Mouse (Mus musculus): ENCODE results near the gene Klk15. TPM values are rescaled to one million over a fixed set of nuclear protein-coding genes. Genes with fewer than 3 reads are reported as not detected.
"Not testable (repeated sequence)": the region's sequence is repeated elsewhere in the genome, so short reads cannot be mapped to it uniquely, and the experiment has no call there.

The Klk15 gene
- not detected for total RNA-seq (2022)

DNA sequence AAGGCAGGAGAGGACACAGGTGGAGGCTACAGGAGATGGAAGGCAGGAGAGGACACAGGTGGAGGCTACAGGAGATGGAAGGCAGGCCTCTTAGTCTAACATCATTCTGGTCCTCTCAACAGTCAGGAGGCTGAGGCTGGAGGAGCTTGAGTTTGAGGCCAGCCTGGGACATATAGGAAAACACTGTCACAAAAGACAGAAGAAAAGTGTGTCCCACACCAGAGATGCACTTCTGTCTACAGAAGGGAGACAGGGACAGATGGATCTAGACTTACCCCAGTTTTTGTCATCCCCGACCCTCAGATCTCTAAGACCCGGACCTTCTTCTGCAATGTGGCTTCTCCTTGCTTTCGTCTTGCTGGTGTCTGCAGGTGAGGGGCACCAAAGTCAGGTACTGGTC, at the start of gene Klk15:
Gene Klk15, plus strand, starts transcription at position 301 of the 400 bp plus-strand sequence.
- DNase-seq (ENCODE audit: low spot score in 2 of 2), result no peak

DNA sequence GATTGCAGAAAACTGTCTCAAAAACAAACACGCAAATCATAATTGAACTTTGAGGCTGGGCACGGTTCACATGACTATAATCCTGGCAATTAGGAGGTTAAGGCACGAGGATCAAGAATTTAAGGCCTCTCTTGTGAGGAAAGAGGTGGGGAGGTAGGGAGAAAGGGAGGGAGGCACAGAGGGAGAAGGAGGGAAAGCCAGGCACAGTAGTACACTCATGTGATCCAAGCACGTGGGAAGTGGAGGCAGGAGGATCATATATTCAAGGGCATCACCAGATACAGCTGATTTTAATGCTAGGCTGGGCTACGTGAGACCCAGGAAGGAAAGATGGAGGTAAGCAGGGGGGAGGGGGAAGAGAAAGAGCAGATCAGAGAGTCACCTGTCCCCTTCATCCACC, 42.2 kb upstream of the Klk15 start:
- DNase-seq (ENCODE audit: low spot score in 2 of 2), result no peak

GRCm38 (mm10) chr7:43891788-43892187, 41.8 kb upstream of the Klk15 start:
- no peak for DNase-seq (ENCODE audit: low spot score in 2 of 2)

DNA sequence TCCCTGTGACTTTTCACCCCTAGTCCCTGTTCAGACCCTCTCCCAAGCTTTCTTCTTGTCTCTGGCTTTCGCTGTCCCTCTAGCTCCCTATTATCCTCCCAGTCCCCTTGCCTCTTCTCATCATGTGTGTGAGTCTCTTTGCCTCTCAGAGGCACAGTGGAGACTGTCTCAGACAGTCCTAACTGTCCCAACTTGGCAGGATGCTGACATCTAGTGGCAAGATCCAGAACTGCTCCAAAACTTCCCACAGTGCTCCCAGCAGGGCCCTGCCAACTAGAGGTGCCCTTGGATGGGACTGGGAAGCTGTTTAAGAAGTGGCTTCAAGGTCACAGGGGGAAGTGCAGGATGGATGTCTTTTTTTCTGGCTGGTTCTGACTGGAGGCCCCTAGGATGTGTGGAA, 38.7 kb upstream of the Klk15 start:
- peak; percentile 46 to 86 for DNase-seq (ENCODE audit: low spot score in 2 of 2)

DNA sequence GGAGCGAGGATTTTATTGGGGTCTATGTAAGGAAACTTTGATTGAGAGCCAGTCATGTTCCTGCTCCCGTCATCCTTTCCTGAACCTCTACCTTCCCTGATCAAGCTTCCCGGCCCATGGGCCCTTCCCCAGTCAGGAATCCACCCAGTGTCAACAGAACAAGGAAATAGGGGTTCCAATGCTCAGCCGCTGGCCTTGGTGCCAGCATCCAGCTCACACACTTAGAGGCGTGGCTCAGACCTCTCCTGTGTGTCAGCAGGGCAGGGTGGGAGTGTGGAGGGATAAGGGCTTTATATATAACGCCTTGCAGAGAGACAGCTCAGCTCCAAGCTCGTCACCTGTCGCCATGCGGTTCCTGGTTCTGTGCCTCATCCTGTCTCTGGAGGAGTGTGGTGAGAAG, 18.7 kb upstream of the Klk15 start:
- DNase-seq (ENCODE audit: low spot score in 2 of 2), result no peak

DNA sequence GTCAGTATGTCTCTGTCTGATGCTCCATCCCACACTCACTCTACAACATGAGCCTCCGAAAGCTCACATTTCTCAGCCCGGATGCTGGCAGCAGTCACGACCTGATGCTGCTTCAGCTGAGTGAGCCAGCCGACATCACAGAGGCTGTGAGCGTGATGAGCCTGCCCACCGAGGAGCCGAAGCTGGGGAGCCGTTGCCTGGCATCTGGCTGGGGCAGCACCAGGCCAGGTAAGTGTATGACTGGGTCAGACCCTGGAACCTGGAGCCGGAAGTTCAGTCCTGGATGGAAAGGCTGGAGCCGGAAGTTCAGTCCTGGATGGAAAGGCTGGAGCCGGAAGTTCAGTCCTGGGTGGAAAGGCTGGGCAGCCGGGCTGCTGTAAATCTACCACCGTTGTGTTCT, 15.1 kb upstream of the Klk15 start:
- no peak for DNase-seq (ENCODE audit: low spot score in 2 of 2)

- DNase-seq (ENCODE audit: low spot score in 2 of 2), result no peak
Observed at GRCm38 (mm10) chr7:43918871-43919270, 14.7 kb upstream of the Klk15 start.

- peak; percentile 23 to 34 for DNase-seq (ENCODE audit: low spot score in 2 of 2)
Observed at GRCm38 (mm10) chr7:43919559-43920451, 13.7 kb upstream of the Klk15 start.

DNA sequence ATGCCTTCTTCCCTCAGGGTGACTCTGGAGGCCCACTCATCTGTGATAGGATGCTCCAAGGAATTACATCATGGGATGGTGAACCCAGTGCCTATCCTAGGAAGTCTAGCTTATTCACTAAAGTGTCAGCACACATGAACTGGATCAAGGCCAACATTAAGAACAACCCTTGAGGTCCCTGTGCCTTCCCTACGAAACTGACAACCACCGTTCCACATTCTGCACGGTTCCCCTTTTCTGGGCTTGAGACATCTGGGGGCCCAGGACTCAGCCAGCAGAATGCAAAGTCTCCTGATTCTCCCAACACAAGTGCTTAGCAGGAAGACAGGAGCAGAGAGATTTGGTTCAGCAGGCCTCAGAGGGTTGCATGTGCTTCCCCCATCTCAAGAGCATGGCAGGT, 13.0 kb upstream of the Klk15 start:
- DNase-seq (ENCODE audit: low spot score in 2 of 2), result no peak

GRCm38 (mm10) chr7:43921087-43921486, 12.5 kb upstream of the Klk15 start:
- DNase-seq (ENCODE audit: low spot score in 2 of 2), result no peak

DNA sequence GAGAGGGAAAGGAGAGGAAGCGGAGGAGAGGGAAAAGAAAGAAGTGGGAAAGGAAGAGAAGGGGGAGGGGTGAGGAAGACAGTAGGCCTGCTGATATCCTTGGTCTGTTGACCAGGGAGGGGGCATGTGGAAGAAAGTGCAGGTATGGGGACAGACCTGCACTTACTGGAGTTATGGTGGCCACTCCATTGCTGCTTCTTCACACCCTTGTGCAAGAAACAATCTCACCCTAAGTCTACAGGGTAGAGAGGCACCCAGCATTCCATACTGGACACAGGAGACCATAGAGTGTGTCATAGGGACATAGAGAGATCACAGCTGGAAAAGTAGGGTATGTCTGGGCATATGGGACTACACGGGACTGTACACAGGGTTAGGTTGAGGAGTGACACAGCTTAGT, 11.6 kb upstream of the Klk15 start:
- DNase-seq (ENCODE audit: low spot score in 2 of 2), result no peak

DNA sequence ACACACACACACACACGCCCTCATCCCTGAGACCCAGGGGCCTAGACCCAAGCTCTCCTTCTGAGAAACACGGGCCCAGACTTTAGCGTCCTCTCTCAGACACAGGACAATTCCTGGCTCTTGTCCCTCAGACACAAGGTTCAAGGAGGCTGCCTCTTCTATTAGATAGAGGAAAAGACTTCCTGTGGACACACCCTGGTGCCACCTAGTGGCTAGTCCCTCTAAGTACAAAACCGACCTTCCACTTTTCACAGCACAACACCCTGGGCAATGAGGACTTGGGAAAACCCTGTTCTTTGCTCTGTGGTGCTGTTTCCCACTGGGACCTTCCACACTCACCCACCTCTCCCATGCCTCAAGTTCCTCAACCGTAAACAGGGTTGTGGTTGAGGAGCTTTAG, 7.6 kb upstream of the Klk15 start:
- no peak for DNase-seq (ENCODE audit: low spot score in 2 of 2)

DNA sequence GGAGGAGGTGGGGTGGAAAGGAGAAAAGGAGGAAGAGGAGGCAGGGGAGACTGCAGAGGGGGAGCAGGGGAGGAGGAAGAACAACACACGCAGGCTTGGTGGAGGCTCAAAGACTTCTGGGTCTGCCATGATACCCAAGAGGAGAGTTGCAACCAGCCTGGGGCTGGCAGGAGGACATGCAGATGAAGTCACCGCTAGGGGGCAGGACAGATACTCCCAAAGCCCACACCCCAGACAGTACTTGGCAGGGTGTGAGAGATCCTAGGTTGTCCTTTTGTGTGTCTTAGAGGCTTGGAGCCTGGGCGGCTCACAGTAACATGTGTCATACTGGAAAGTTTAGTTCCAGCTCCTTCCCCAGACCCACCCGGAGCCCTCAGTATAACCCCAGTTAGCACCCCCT, 5.0 kb upstream of the Klk15 start:
- no peak for DNase-seq (ENCODE audit: low spot score in 2 of 2)

- DNase-seq (ENCODE audit: low spot score in 2 of 2), result no peak
Observed at GRCm38 (mm10) chr7:43932337-43932736, 1.2 kb upstream of the Klk15 start.

DNA sequence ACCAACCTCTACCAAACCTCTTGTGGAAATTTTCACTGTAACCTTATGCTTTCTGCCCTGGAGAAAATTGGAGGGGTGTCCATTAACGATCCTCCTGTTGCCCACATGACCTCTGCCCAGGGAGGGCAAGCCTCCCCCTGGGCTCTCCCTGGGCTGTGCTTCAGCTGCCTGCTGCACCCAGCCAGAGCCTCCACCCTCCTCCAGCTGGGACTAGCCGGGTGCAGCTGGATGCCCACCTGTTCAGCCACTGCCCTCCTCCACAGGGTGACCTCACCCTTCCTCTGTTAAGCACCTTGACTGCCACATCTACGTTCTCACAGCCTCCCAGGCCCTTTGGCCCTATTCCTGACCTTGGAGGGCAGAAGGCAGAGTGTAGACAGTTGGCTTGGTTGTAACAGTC, 1.2 kb downstream of the Klk15 start:
- no peak for DNase-seq (ENCODE audit: low spot score in 2 of 2)

DNA sequence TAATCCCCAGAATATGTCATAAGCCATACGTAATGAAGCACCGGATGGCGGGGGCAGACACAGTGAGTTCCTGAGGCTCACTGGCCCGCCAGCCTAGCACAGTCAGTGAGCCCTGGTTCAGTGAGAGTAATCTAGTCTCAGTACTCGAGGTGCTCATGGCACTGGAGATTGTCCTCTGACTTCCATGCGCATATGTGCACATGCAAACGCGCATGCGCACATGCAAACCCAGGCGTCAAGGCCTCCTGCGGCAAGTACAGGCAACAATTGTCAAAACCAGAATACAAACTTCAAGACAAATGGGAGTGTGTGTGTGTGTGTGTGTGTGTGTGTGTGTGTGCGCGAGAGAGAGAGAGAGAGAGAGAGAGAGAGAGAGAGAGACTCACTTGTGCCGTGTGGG, 3.0 kb downstream of the Klk15 start:
- no peak for DNase-seq (ENCODE audit: low spot score in 2 of 2)

DNA sequence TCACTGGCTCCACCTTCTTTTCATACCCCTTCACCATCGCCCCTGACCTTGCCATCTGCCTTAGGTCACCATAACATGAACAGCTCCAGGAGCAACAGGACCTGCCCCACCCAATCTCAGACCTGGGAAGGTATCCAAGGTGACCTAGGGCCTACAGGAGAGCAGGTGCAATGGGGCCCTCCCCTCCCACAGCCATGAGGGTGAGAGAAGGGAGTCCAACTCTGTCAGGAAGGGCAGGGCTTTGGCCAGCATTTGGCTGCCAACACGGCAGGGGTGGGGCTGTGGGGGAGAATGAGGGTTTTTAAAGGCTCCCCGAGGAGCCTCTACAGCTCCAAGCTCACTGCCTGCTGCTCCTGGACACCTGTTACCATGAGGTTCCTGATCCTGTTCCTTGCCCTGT, 8.8 kb downstream of the Klk15 start:
- not testable (repeated sequence) for DNase-seq (ENCODE audit: low spot score in 2 of 2)

- DNase-seq (ENCODE audit: low spot score in 2 of 2), result no peak
Observed at GRCm38 (mm10) chr7:43944727-43945264, 11.3 kb downstream of the Klk15 start.

- no peak for DNase-seq (ENCODE audit: low spot score in 2 of 2)
Observed at GRCm38 (mm10) chr7:43950364-43950763, 16.8 kb downstream of the Klk15 start, which contains the start of gene Klk1b8. Gene Klk1b8 (plus strand): TSS chr7:43950664.

DNA sequence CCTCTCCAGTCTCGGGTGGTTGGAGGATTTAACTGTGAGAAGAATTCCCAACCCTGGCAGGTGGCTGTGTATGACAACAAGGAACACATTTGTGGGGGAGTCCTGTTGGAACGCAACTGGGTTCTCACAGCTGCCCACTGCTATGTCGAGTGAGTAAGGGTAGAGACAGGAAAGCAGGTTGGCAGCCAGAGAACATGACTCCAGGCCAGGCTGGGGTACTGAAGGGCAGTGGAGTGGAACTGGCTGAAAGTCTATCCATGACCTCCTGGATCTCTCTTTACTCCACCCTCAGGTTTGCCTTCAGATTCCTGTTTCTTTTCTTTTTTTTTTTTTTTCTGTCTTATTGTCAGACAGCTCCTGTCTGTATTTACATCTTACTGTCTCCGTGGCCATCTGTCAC, 19.2 kb downstream of the Klk15 start:
- DNase-seq (ENCODE audit: low spot score in 2 of 2), result peak in 1 of 2 experiments; percentile 18

DNA sequence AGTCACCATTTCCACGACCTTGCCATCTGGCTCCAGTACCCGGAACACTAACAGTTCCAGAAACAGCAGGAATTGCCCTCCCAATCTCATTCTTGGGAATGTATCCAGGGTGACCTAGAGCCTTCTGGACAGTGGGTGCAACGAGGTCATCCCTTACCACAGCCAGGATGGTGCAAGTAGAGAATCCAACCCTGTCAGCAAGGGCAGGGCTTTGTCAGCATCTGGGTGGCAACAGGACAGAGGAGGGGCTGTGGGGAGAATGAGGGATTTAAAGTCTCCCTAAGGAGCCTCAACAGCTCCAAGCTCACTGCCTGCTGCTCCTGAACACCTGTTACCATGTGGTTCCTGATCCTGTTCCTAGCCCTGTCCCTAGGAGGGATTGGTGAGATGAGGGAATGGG, 32.9 kb downstream of the Klk15 start, which contains the start of gene Klk1b1:
Gene Klk1b1, plus strand, starts transcription at position 301 of the 400 bp plus-strand sequence.
- DNase-seq (ENCODE audit: low spot score in 2 of 2), result no peak

- DNase-seq (ENCODE audit: low spot score in 2 of 2), result no peak
Observed at GRCm38 (mm10) chr7:43967058-43967457, 33.5 kb downstream of the Klk15 start.

GRCm38 (mm10) chr7:43967612-43968011, 34.1 kb downstream of the Klk15 start:
- DNase-seq (ENCODE audit: low spot score in 2 of 2), result no peak

All from left cerebral cortex, adult 8-10 months (tissue).